Mouse (Mus musculus): ENCODE measurements around the gene Ina.

DNA sequence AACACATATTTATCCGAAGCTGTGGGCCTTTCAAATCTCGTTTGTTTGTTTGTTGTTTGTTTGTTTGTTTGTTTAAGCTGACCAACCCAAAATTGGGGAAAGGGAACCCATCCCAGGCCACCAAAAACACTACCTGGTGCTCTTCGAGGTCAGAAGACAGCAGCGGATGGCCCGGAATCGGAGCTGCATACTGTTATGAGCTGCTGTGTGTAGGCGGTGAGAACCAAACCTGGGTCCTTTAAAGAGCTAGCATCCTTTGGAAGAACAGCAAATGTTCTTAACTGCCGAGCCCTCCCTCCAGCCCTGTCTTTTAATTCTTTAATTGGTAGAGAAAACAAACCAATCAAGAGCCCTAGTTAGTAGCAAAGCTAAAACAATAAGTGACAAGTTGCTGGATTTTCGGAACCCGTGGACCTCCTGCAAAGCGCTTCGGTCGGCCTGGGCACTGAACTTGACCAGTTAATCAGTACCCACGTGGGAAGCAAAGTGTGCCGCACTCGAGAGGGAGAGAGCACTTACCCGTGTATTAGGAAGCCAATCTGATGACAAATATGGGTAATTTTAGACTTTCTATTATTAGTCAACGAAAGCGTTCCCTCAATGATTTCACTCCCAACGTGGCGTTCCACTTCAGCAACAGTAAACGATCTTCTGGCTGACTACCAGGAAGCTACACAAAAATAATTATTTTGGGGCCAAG lies 45.1 kb upstream of the Ina start:
- no peak for TF ChIP-seq CTCF (IDR thresholded peaks at IDR 0.05; ENCODE audit: low read depth, low read length)
- no peak for TF ChIP-seq GATA1 (IDR thresholded peaks at IDR 0.05; ENCODE audit: borderline replicate concordance, low read length)
- no peak for TF ChIP-seq TAL1 (conservative IDR thresholded peaks at IDR 0.05; ENCODE audit: low read depth, low read length)
- no peak for TF ChIP-seq POLR2AphosphoS5 (IDR thresholded peaks at IDR 0.05; ENCODE audit: insufficient replicate concordance, low read depth, low read length)
- TF ChIP-seq GATA2 (IDR thresholded peaks at IDR 0.05; ENCODE audit: borderline replicate concordance, low read depth, low read length) = no peak

All from G1E (cell line).